Mouse (Mus musculus) retina, postnatal 7 days (tissue): ENCODE measurements around the gene Agfg1.

Experiments
- DNase-seq: peaks from one replicate; pipeline ENCODE4 v3.0.0-alpha.2; 2012; ENCODE audit warnings: low read depth, low spot score

Agfg1 gene

GRCm38 (mm10) chr1:82839296-82839613 lies at the start of gene Agfg1:
Agfg1 (plus strand) TSS chr1:82839483.
- DNase-seq, result peak; percentile 91

GRCm38 (mm10) chr1:82791105-82791504 lies 48.2 kb upstream of the Agfg1 start:
- DNase-seq, result no peak

- DNase-seq, result no peak
Observed at GRCm38 (mm10) chr1:82792238-82792637, 47.0 kb upstream of the Agfg1 start.

GRCm38 (mm10) chr1:82793110-82793509 lies 46.2 kb upstream of the Agfg1 start:
- no peak for DNase-seq

- DNase-seq, result no peak
Observed at GRCm38 (mm10) chr1:82793986-82794385, 45.3 kb upstream of the Agfg1 start.

- DNase-seq, result no peak
Observed at GRCm38 (mm10) chr1:82795211-82795610, 44.1 kb upstream of the Agfg1 start.

- DNase-seq, result no peak
Observed at GRCm38 (mm10) chr1:82795702-82796443, 43.4 kb upstream of the Agfg1 start.

GRCm38 (mm10) chr1:82797088-82797487 lies 42.2 kb upstream of the Agfg1 start:
- DNase-seq, result no peak

GRCm38 (mm10) chr1:82798304-82798703 lies 41.0 kb upstream of the Agfg1 start:
- DNase-seq, result no peak

GRCm38 (mm10) chr1:82798922-82799321 lies 40.4 kb upstream of the Agfg1 start:
- DNase-seq, result no peak

GRCm38 (mm10) chr1:82801105-82801783 lies 38.0 kb upstream of the Agfg1 start:
- no peak for DNase-seq

GRCm38 (mm10) chr1:82803608-82804007 lies 35.7 kb upstream of the Agfg1 start:
- DNase-seq, result no peak

GRCm38 (mm10) chr1:82804059-82804458 lies 35.2 kb upstream of the Agfg1 start:
- no peak for DNase-seq

- DNase-seq, result no peak
Observed at GRCm38 (mm10) chr1:82806391-82806790, 32.9 kb upstream of the Agfg1 start.

- DNase-seq, result no peak
Observed at GRCm38 (mm10) chr1:82807206-82807605, 32.1 kb upstream of the Agfg1 start.

GRCm38 (mm10) chr1:82808564-82808963 lies 30.7 kb upstream of the Agfg1 start:
- no peak for DNase-seq

GRCm38 (mm10) chr1:82811766-82812165 lies 27.5 kb upstream of the Agfg1 start:
- no peak for DNase-seq

- no peak for DNase-seq
Observed at GRCm38 (mm10) chr1:82815941-82816716, 23.2 kb upstream of the Agfg1 start.

GRCm38 (mm10) chr1:82819366-82819765 lies 19.9 kb upstream of the Agfg1 start:
- DNase-seq, result no peak

- DNase-seq, result no peak
Observed at GRCm38 (mm10) chr1:82820179-82820578, 19.1 kb upstream of the Agfg1 start.

- no peak for DNase-seq
Observed at GRCm38 (mm10) chr1:82820626-82821186, 18.6 kb upstream of the Agfg1 start.

- DNase-seq, result no peak
Observed at GRCm38 (mm10) chr1:82821846-82822245, 17.4 kb upstream of the Agfg1 start.
